Mouse (Mus musculus) kidney, postnatal 0 days (tissue): ENCODE measurements at regions not wholly inside any gene's neighbourhood (a gene's known extent, or its start where the extent isn't known, plus 50 kb on each side); places are given as distances from the start of the nearest gene placed in this dataset.

ENCODE experiments used
- ATAC-seq: fragments of 200-750 bp; cut with Nextera tagmentation; replicated peaks from 2 replicates; pipeline ENCODE4 v1.8.0; 2017; ENCODE audit warnings: low read depth, moderate number of reproducible peaks, moderate TSS enrichment, moderate library complexity; ENCODE audit not compliant: low FRiP score
- DNase-seq: peaks from one replicate; pipeline ENCODE4 v3.0.0-alpha.2; 2016; ENCODE audit warnings: low spot score
- H3K27ac ChIP-seq: fragments of 300-500 bp; sonication (generic); 2 replicates; pipeline ENCODE4 v1.5.1; 2014; ENCODE audit warnings: mild to moderate bottlenecking
- H3K27me3 ChIP-seq: fragments of 300-500 bp; sonication (generic); 2 replicates; pipeline ENCODE4 v1.6.1; 2014; ENCODE audit warnings: low read length, mixed read lengths; ENCODE audit not compliant: insufficient read depth
- H3K36me3 ChIP-seq: fragments of 300-500 bp; sonication (generic); 2 replicates; pipeline ENCODE4 v1.6.1; 2014; ENCODE audit warnings: low read length, mixed read lengths; ENCODE audit not compliant: insufficient read depth
- H3K4me1 ChIP-seq: fragments of 300-500 bp; sonication (generic); replicated peaks from 2 replicates; pipeline ENCODE4 v1.6.1; 2014; ENCODE audit warnings: antibody characterized with exemption, low read length, mixed read lengths; ENCODE audit not compliant: insufficient read depth
- H3K4me2 ChIP-seq: fragments of 300-500 bp; sonication (generic); 2 replicates; pipeline ENCODE4 v1.6.1; 2014; ENCODE audit warnings: mild to moderate bottlenecking, low read length, moderate library complexity, mixed read lengths
- H3K4me3 ChIP-seq: fragments of 300-500 bp; sonication (generic); replicated peaks from 2 replicates; pipeline ENCODE4 v1.5.1; 2014; ENCODE audit warnings: low read depth, low read length
- H3K9ac ChIP-seq: fragments of 300-500 bp; sonication (generic); 2 replicates; pipeline ENCODE4 v1.6.1; 2014; ENCODE audit warnings: low read depth, low read length
- H3K9me3 ChIP-seq: fragments of 300-500 bp; sonication (generic); replicated peaks from 2 replicates; pipeline ENCODE4 v1.6.1; 2016; ENCODE audit warnings: low read length, inconsistent platforms, mixed read lengths
- CTCF ChIP-seq: IDR thresholded peaks from 2 replicates; pipeline ENCODE4 v1.5.1; 2016; ENCODE audit warnings: antibody characterized with exemption, low read depth, mild to moderate bottlenecking, moderate library complexity
- WGBS: fragments of 180-500 bp; shearing (Covaris S2); extraction: QIAGEN DNeasy Blood & Tissue Kit; methylation state at CpG from one replicate; pipeline ENCODE4 v1.1.7; 2014; 5-methylcytosine and 5-hydroxymethylcytosine counted together

DNA sequence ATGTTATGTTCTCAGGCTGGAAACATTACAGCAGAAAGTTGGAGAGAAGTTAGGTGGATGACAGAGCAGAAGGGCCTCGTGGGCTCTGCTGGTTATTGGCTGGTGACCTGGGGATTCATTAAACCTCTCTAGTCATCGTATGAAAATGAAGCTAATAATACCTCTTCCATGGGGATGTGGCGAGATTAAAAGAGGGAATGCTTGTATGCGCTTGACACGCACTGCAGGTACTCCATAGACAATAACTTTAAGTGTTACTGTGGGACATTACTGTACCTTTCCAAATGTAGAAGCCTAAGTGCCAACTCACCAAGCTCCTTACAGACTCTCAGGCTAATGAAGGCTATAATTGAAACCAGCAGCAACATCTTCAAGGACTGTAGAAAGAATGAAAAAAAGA lies 303.1 kb downstream of the Fam198b start:
- no peaks in the 10 kb centered on the region for H3K36me3 ChIP-seq
- H3K4me1 ChIP-seq: no peaks in the 10 kb centered on the region
- no peaks in the 10 kb centered on the region for H3K9me3 ChIP-seq
- H3K9ac ChIP-seq: no peak overlapping the region
- DNase-seq (no peak), ATAC-seq (no peak)
- H3K27ac ChIP-seq: no peak overlapping the region
- WGBS: 88% methylated on average over 5 of the region's 5 CpGs
- TF ChIP-seq CTCF: no peak
- no peak overlapping the region for H3K4me3 ChIP-seq
- H3K4me2 ChIP-seq: no peak overlapping the region
- no peaks in the 10 kb centered on the region for H3K27me3 ChIP-seq

DNA sequence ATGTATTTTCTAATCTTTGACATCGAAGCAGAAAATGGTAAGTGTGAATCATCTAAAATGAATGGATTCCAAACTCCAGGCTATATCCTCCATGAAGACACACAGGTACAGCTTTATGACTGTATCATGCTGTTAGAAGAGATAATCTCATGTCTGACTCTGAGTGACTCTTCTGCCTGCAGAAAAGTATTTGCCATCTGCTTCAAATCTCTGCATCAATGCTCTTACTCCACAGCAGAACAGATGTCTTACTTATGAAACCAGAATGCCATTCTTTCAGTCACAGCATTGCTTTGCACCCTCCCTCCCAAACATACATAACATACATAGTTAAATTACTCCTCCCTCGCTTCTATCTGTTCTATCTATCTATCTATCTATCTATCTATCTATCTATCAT lies 316.6 kb downstream of the Fam198b start:
- 82% methylated on average over 2 of the region's 2 CpGs for WGBS

DNA sequence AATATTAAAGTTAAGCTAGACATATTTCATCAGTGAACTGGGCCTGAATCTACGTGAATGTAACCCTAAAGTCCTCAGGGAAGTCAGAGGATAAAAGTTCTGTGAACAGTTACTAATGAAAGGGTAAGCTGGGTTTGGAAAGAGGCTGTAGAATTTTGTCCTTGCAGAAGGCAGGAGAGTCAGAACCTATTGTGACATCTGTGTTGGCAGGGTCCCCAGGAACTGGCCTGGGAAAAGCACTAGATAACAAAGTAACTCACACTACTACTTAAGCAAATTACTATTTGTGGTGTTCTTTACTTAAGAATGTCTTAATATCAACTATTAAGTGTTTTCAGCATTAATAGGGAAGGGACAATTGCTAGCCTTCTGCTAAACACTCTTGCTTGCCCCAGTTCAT lies 320.5 kb downstream of the Fam198b start:
- DNase-seq (no peak), ATAC-seq (no peak)
- Histone ChIP-seq H3K4me3 (no peak overlapping the region), H3K4me2 (no peak overlapping the region), H3K27ac (no peak overlapping the region), H3K9me3 (no peaks in the 10 kb centered on the region), H3K9ac (no peak overlapping the region), H3K36me3 (no peaks in the 10 kb centered on the region), H3K4me1 (no peaks in the 10 kb centered on the region), H3K27me3 (no peaks in the 10 kb centered on the region)
- no peak for TF ChIP-seq CTCF
- WGBS: 80% methylated on average over 1 of the region's 1 CpGs

More for the DNA sequence above, 316.6 kb downstream of the Fam198b start:
- no peak for TF ChIP-seq CTCF
- H3K4me3 ChIP-seq: no peak overlapping the region
- no peak for DNase-seq
- H3K9me3 ChIP-seq: no peaks in the 10 kb centered on the region
- H3K36me3 ChIP-seq: no peaks in the 10 kb centered on the region
- no peak overlapping the region for H3K9ac ChIP-seq
- no peak overlapping the region for H3K4me2 ChIP-seq
- H3K4me1 ChIP-seq: no peaks in the 10 kb centered on the region
- ATAC-seq: no peak
- H3K27ac ChIP-seq: no peak overlapping the region
- H3K27me3 ChIP-seq: no peaks in the 10 kb centered on the region

DNA sequence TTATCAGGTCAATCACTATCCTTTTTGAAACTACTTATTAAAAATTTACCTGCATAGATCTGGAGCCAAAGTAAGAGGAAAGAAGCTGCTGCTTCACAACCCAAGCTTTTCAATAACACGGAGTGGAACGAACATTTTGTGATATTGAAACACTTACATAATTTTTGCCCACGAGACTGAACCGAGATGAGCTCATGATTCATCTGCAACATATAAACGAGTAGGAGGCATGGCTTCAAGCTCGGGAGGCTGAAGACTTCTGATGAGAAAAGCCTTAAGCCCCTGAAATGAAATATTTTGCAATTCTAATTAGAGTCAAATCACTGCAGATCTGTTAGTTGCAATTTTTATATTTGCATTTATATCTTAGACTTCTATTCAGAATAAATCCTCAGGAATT lies 321.0 kb downstream of the Fam198b start:
- no peak for DNase-seq

DNA sequence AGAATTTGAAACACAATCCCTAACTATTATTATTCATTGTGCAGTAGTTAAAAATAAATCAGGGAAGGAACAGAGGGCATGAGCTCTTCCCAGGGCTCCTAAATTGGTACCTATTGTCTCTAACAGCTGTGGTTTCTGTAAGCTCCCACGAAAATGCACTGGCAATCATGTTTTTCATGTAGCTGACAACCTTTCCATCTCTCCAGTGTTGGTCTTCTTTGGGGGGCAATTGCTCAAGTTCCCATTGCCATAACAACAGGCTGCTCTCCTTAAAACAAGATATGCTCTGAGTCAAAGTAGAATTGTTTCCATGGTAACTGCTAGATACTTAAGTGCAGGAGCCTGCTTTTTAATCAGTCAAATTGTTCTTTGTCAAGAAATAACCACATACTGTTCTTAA lies 322.7 kb downstream of the Fam198b start:
- TF ChIP-seq CTCF: no peak
- ATAC-seq: no peak

More for the DNA sequence above, 321.0 kb downstream of the Fam198b start:
- Histone ChIP-seq H3K4me1 (no peaks in the 10 kb centered on the region), H3K27me3 (no peaks in the 10 kb centered on the region), H3K4me3 (no peak overlapping the region), H3K9ac (no peak overlapping the region), H3K9me3 (no peaks in the 10 kb centered on the region), H3K4me2 (no peak overlapping the region), H3K27ac (no peak overlapping the region), H3K36me3 (no peaks in the 10 kb centered on the region)
- 73% methylated on average over 6 of the region's 6 CpGs for WGBS
- no peak for ATAC-seq
- no peak for TF ChIP-seq CTCF

DNA sequence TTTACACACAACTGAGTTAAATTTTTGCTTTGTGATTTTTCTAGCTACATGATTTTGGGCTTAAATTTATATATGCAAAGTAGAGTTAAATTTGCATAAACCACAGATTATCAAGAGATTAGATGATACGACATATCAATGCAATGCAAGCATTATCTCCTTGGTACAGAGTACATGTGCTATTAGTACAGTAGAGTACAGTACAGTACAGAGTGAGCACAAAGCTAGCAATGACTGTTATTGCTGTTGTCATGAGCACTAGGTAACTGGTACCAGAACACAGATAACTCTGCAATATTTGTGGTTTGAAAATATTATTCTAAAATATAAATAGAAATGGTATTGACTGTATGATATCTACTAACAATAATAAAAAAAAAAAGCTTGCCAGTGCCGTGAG lies 323.7 kb downstream of the Fam198b start:
- Histone ChIP-seq H3K9ac (no peak overlapping the region), H3K27ac (no peak overlapping the region), H3K4me1 (no peaks in the 10 kb centered on the region), H3K9me3 (no peaks in the 10 kb centered on the region), H3K36me3 (no peaks in the 10 kb centered on the region), H3K27me3 (no peaks in the 10 kb centered on the region), H3K4me2 (no peak overlapping the region), H3K4me3 (no peak overlapping the region)
- TF ChIP-seq CTCF: no peak
- no peak for ATAC-seq
- DNase-seq: no peak
- WGBS: 91% methylated on average over 2 of the region's 2 CpGs

More for the DNA sequence above, 322.7 kb downstream of the Fam198b start:
- Histone ChIP-seq H3K9me3 (no peaks in the 10 kb centered on the region), H3K4me1 (no peaks in the 10 kb centered on the region), H3K4me2 (no peak overlapping the region), H3K36me3 (no peaks in the 10 kb centered on the region), H3K4me3 (no peak overlapping the region), H3K9ac (no peak overlapping the region), H3K27ac (no peak overlapping the region), H3K27me3 (no peaks in the 10 kb centered on the region)
- 32% methylated on average over 1 of the region's 1 CpGs for WGBS
- DNase-seq: no peak

DNA sequence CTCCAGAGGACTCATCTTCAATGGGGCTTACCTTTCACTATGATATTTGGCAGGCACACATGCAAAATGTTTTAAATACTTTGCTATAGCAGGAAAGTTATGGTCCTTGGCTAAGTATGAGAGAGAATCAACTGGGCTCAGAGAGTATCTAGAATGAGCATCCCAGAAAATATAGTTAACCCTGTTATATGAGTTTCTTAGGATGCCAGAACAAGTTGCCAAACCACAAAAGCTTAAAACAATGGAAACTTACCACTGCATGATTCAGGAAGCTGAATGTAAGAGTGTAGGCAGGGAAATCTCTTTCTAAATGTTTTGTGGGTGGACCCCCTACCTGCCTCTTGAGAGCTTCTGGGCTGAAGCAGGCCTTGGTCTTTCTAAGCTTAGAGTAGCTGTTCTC lies 325.3 kb downstream of the Fam198b start:
- Histone ChIP-seq H3K36me3 (no peaks in the 10 kb centered on the region), H3K27me3 (no peaks in the 10 kb centered on the region), H3K9me3 (no peaks in the 10 kb centered on the region), H3K4me3 (no peak overlapping the region), H3K4me1 (no peaks in the 10 kb centered on the region), H3K4me2 (no peak overlapping the region), H3K9ac (no peak overlapping the region), H3K27ac (no peak overlapping the region)
- no peak for DNase-seq
- ATAC-seq: no peak
- TF ChIP-seq CTCF: no peak
